Mouse (Mus musculus): ENCODE data around the gene Mpzl2. TPM values are rescaled to one million over a fixed set of nuclear protein-coding genes. Genes with fewer than 3 reads are reported as not detected.

Mpzl2 gene
- polyA plus RNA-seq, 2 experiments from 2014 or later, result 0.16 to 0.24 TPM

DNA sequence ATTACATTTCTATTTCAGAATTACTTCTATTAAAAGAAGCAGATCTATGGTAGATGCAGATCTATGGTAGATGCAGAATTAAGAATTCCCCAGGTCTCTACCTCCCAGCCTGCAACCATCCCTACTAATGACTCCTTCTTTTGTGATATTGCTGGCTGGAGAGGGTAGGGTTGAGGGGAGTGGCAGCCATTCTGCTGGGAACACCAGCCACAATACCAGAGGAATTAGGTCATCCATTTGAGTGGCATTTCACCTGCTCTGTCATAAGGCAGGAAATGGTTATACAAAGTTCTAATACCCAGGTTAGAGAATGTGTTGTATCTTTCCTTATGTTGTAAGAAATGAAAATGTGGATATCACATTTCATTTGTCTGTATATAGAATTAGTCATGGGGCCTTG is 48.4 kb downstream of the Mpzl2 start:
- ATAC-seq, result no peak

GRCm38 (mm10) chr9:45090811-45091210 is 51.2 kb downstream of the Mpzl2 start:
- no peak for ATAC-seq

GRCm38 (mm10) chr9:45092641-45093040 is 53.0 kb downstream of the Mpzl2 start:
- ATAC-seq, result no peak

DNA sequence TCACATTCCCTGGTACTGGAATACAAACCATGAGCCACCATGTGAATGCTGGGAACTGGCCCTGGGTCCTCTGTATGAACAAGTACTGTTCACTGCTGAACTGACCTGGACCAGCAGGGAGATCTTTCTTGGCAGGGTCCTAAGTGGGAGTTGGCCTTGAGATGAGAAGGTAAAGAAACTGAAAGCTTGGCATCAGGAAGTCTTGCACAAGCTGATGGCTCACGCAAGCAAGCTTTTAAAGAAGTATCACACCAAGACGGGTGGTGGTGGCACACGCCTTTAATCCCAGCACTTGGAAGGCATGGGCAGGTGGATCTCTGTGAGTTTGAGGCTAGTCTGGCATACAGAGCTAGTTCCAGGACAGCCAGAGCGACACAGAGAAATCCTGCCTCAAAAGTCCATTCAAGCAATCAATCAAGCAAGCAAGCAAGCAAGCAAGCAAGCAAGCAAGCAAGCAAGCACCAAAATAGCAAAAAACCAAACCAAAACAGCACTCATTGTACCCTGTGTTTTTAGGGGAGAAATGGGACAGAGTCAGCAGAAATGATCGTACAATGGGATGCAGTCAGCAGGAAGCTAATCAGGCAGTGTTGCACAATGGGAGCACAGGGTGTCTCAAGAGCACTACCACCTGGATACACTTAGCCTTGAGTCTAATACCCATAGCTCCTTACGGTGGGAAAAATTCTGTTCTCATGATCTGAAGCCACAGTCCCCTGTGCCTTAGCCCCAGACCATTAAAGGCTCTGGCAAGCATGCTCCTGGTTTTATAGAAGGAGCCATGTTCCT is 55.7 kb downstream of the Mpzl2 start:
- no peak for ATAC-seq

- no peak for ATAC-seq
Observed at GRCm38 (mm10) chr9:45097877-45098276, 58.3 kb downstream of the Mpzl2 start.

- no peak for ATAC-seq
Observed at GRCm38 (mm10) chr9:45098426-45098825, 58.8 kb downstream of the Mpzl2 start.

DNA sequence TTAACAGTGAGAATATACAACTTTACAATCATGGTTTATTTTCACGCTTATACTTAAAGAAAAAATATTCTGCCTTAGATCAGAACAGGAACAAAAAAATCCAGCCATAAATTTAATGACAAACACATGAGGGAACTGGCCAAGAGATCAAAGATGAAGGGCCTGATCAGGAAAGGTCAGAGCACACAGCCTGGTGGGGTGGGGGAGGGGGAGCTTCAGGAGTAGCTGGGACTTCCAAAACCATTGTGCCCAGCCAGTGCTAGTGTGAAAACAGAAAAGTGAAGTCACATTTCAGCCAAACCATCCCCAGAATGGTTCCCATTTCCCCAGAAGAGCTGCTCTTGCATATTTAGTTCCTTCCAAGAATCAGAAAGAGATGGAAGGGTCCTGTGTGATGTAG is 62.9 kb downstream of the Mpzl2 start:
- no peak for ATAC-seq

DNA sequence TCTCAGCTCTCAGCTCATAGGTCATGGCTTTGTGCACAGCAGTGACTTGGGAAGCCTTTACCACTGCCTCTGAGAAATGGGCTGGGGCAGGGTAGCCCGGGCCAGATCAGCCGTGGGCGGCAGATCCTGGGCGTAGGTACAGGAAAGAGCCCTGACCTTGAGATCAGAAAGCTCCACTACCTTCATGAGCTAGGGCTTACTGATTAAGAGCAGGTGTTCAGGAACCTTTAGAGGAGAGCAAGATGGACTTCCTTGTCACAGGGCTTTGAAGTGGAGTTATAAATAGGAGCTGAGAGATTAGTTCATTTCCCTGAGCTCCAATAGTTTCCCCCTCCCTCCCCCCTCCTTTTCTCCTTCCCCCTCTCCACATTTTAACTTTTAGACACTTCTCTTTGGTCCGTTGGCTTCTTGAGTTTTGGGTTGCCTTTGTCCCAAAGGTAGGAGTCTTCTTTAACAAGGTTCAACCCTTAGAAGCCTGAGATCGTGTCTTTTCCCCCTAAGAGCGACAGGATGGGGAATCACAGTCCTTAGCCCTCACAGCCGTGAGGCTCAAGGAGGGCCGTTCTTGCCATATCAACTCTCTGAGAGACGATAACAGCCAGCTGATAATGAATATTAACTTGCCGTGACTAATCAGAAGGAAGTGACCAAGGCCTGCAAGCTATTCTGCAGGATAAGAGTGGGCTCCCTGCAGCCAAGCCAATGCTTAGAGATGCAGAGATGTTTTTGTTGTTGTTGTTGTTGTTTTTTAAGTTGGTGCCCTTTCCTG is 63.8 kb downstream of the Mpzl2 start:
- ATAC-seq, result no peak

Other genes starting within 250 kb of the Mpzl2 start
- not detected for gene Tmem25, start 240.5 kb upstream of the Mpzl2 start, polyA plus RNA-seq (2017; shearing (Covaris generic))
- gene Ttc36, start 236.7 kb upstream of the Mpzl2 start, polyA plus RNA-seq (2017; shearing (Covaris generic)), result not detected
- gene Kmt2a, start 158.5 kb upstream of the Mpzl2 start, polyA plus RNA-seq (2017; shearing (Covaris generic)), result 10 to 100 TPM; 34.7 to 41.1 TPM
- 100 to 1,000 TPM; 416 to 524 TPM for gene Atp5l, start 119.1 kb upstream of the Mpzl2 start, polyA plus RNA-seq (2017; shearing (Covaris generic))
- gene Ube4a, start 74.2 kb upstream of the Mpzl2 start, polyA plus RNA-seq (2017; shearing (Covaris generic)), result 10 to 100 TPM; 26.6 to 40.4 TPM
- 1,000 to 10,000 TPM; 1,425 to 1,626 TPM for gene Cd3g, start 59.4 kb upstream of the Mpzl2 start, polyA plus RNA-seq (2017; shearing (Covaris generic))
- gene Cd3d, start 58.0 kb upstream of the Mpzl2 start, polyA plus RNA-seq (2017; shearing (Covaris generic)), result 100 to 1,000 TPM; 544 to 973 TPM
- gene Cd3e, start 30.2 kb upstream of the Mpzl2 start, polyA plus RNA-seq (2017; shearing (Covaris generic)), result 1,000 to 10,000 TPM; 1,413 to 1,834 TPM
- gene Mpzl3, start 15.4 kb downstream of the Mpzl2 start, polyA plus RNA-seq (2017; shearing (Covaris generic)), result 10 to 100 TPM in 1 of 2 experiments, 1 to 10 TPM in 1; 7.5 to 10.8 TPM
- 1 to 10 TPM; 3.8 to 5.3 TPM for gene Jaml, start 39.4 kb downstream of the Mpzl2 start, polyA plus RNA-seq (2017; shearing (Covaris generic))
- under 1 TPM; 0.30 to 0.39 TPM for gene Scn2b, start 78.0 kb downstream of the Mpzl2 start, polyA plus RNA-seq (2017; shearing (Covaris generic))
- under 1 TPM in 1 of 2 experiments, not detected in 1; 0.07 TPM for gene Scn4b, start 98.6 kb downstream of the Mpzl2 start, polyA plus RNA-seq (2017; shearing (Covaris generic))
- 1 to 10 TPM; 2.5 to 3.2 TPM for gene BC049352, start 142.2 kb downstream of the Mpzl2 start, polyA plus RNA-seq (2017; shearing (Covaris generic))
- not detected for gene Tmprss4, start 164.3 kb downstream of the Mpzl2 start, polyA plus RNA-seq (2017; shearing (Covaris generic))
- gene Il10ra, start 229.3 kb downstream of the Mpzl2 start, polyA plus RNA-seq (2017; shearing (Covaris generic)), result 10 to 100 TPM; 38.8 to 66.0 TPM

Measured in CD4-positive, CD25-positive, alpha-beta regulatory T cell, adult 4 months (primary cell).